Mouse (Mus musculus): ENCODE measurements at regions not wholly inside any gene's neighbourhood (a gene's known extent, or its start where the extent isn't known, plus 50 kb on each side); places are given as distances from the start of the nearest gene placed in this dataset.
"Not testable (repeated sequence)": the region's sequence is repeated elsewhere in the genome, so short reads cannot be mapped to it uniquely, and the experiment has no call there.

DNA sequence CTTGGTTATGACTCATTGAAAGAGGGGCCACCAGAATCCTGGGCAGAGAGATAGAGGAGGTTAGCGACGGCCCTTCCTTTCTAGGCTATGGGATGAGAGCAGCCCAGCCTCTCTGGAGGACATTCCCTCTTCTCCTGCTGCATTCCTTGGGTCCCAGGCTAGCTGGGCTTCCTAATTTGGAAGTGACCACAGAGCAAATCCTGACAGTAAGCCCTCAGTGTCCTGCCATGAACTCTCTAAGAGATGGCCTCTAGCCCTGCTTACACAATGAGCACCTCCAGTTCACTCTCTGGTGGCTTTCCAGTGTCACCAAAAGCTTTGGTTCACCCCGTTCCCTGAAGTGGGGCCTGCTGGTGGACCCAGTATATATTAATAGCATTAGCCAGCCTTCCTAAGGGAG lies 64.1 kb upstream of the Rmdn2 start:
- in situ Hi-C loops (cut with MboI; ENCODE audit: low sequenced_read_pairs in 2 of 2, unreplicated experiment in 2 of 2): no loop called here
- Histone ChIP-seq H3K27ac (ENCODE audit: insufficient read depth, low read depth, low read length, poor library complexity, severe bottlenecking) (no peak overlapping the region), H3K4me3 (ENCODE audit: insufficient read depth in 1 of 2, low read depth in 1 of 2, low read length in 2 of 2, poor library complexity in 1 of 2, severe bottlenecking in 1 of 2) (no peak overlapping the region), H3K9ac (ENCODE audit: insufficient read depth, low read depth, low read length, poor library complexity, severe bottlenecking) (no peak overlapping the region), H3K9me3 (ENCODE audit: control insufficient read depth, insufficient read depth, low read depth, low read length) (no peaks in the 10 kb centered on the region), H3K36me3 (ENCODE audit: control insufficient read depth, insufficient read depth, low read length, poor library complexity, severe bottlenecking) (no peaks in the 10 kb centered on the region), H3K4me1 (ENCODE audit: control insufficient read depth in 2 of 2, insufficient read depth in 2 of 2, low read length in 2 of 2, poor library complexity in 1 of 2) (no peaks in the 10 kb centered on the region)
- no peak for DNase-seq (ENCODE audit: low read depth, low spot score)
- no peak for TF ChIP-seq ZNF384 (IDR thresholded peaks at IDR 0.05; ENCODE audit: low read depth, low read length)
- TF ChIP-seq ZC3H11A (IDR thresholded peaks at IDR 0.05; ENCODE audit: borderline replicate concordance, low read depth, low read length): no peak
- no peak for TF ChIP-seq HCFC1 (IDR thresholded peaks at IDR 0.05; ENCODE audit: borderline replicate concordance, insufficient read depth, low read length)

DNA sequence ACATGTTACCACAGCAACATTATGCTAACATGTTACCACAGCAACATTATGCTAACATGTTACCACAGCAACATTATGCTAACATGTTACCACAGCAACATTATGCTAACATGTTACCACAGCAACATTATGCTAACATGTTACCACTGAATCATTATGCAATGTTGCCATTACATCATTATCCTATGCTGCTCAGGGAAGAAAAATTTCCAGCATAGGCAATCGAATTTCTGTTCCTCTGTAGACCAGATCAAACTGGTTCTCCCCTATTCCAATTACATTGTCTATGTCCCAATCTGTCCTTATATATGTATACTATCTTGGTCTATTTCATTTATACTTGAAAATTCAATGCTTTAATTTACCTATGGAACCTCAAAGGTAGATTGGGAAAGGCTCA lies 61.3 kb upstream of the Rmdn2 start:
- H3K9me3 ChIP-seq (ENCODE audit: control insufficient read depth, insufficient read depth, low read depth, low read length); H3K36me3 ChIP-seq (ENCODE audit: control insufficient read depth, insufficient read depth, low read length, poor library complexity, severe bottlenecking); H3K9ac ChIP-seq (ENCODE audit: insufficient read depth, low read depth, low read length, poor library complexity, severe bottlenecking); H3K27ac ChIP-seq (ENCODE audit: insufficient read depth, low read depth, low read length, poor library complexity, severe bottlenecking); H3K4me1 ChIP-seq (ENCODE audit: control insufficient read depth in 2 of 2, insufficient read depth in 2 of 2, low read length in 2 of 2, poor library complexity in 1 of 2); H3K4me3 ChIP-seq (ENCODE audit: insufficient read depth in 1 of 2, low read depth in 1 of 2, low read length in 2 of 2, poor library complexity in 1 of 2, severe bottlenecking in 1 of 2); in situ Hi-C loops (cut with MboI; ENCODE audit: low sequenced_read_pairs in 2 of 2, unreplicated experiment in 2 of 2); DNase-seq (ENCODE audit: low read depth, low spot score): not testable (repeated sequence)

DNA sequence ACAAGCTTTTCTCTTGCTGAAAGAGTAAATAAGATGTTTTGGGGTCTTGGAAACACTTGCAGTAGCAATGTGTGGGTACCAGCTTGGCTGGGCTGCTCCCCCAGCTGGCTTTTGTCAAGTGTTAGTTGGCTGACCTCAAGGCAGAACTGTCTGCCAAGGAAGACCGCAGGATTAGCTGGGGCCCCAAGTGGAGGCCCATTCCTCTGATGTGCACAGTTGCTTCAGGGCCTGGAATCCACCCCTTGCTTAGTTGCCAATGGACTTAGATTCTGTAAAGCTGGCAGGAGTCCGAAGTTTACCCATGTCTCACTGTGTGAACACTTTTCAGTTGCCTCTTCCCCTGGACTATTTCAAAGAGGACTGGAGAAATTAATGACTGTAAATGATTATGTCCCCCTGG lies 57.8 kb upstream of the Rmdn2 start:
- Histone ChIP-seq H3K9ac (ENCODE audit: insufficient read depth, low read depth, low read length, poor library complexity, severe bottlenecking) (no peak overlapping the region), H3K36me3 (ENCODE audit: control insufficient read depth, insufficient read depth, low read length, poor library complexity, severe bottlenecking) (no peaks in the 10 kb centered on the region), H3K27ac (ENCODE audit: insufficient read depth, low read depth, low read length, poor library complexity, severe bottlenecking) (no peak overlapping the region), H3K4me3 (ENCODE audit: insufficient read depth in 1 of 2, low read depth in 1 of 2, low read length in 2 of 2, poor library complexity in 1 of 2, severe bottlenecking in 1 of 2) (no peak overlapping the region), H3K9me3 (ENCODE audit: control insufficient read depth, insufficient read depth, low read depth, low read length) (no peaks in the 10 kb centered on the region), H3K4me1 (ENCODE audit: control insufficient read depth in 2 of 2, insufficient read depth in 2 of 2, low read length in 2 of 2, poor library complexity in 1 of 2) (no peaks in the 10 kb centered on the region)
- TF ChIP-seq ZNF384 (IDR thresholded peaks at IDR 0.05; ENCODE audit: low read depth, low read length) (no peak), ZC3H11A (IDR thresholded peaks at IDR 0.05; ENCODE audit: borderline replicate concordance, low read depth, low read length) (no peak)
- DNase-seq (ENCODE audit: low read depth, low spot score): no peak
- in situ Hi-C loops (cut with MboI; ENCODE audit: low sequenced_read_pairs in 2 of 2, unreplicated experiment in 2 of 2): no loop called here

DNA sequence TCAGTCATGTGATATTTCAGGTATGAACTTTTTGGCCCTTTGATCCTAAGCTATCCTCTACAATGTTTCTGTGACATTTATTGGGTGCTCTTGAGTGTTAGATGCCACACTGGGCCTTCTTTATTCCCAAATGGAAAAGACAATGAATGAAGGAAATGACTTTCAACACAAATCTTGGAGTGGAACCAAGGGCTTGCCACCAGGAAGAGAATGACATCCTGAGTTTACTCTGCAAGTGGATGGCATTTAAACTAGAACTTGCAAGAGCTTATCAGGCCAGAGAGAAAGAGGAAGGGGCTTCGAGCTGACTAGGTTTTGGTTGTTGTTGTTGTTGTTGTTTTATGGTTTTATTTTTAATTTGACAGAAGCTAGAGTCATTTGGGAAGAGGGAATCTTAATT lies 56.1 kb upstream of the Rmdn2 start:
- no peak for DNase-seq (ENCODE audit: low read depth, low spot score)
- Histone ChIP-seq H3K9ac (ENCODE audit: insufficient read depth, low read depth, low read length, poor library complexity, severe bottlenecking) (no peak overlapping the region), H3K36me3 (ENCODE audit: control insufficient read depth, insufficient read depth, low read length, poor library complexity, severe bottlenecking) (no peaks in the 10 kb centered on the region), H3K4me1 (ENCODE audit: control insufficient read depth in 2 of 2, insufficient read depth in 2 of 2, low read length in 2 of 2, poor library complexity in 1 of 2) (no peaks in the 10 kb centered on the region), H3K4me3 (ENCODE audit: insufficient read depth in 1 of 2, low read depth in 1 of 2, low read length in 2 of 2, poor library complexity in 1 of 2, severe bottlenecking in 1 of 2) (no peak overlapping the region), H3K9me3 (ENCODE audit: control insufficient read depth, insufficient read depth, low read depth, low read length) (no peaks in the 10 kb centered on the region), H3K27ac (ENCODE audit: insufficient read depth, low read depth, low read length, poor library complexity, severe bottlenecking) (no peak overlapping the region)
- in situ Hi-C loops (cut with MboI; ENCODE audit: low sequenced_read_pairs in 2 of 2, unreplicated experiment in 2 of 2): no loop called here
- TF ChIP-seq CHD2 (IDR thresholded peaks at IDR 0.05; ENCODE audit: low read depth, low read length) (no peak), ZNF384 (IDR thresholded peaks at IDR 0.05; ENCODE audit: low read depth, low read length) (no peak), MAFK (IDR thresholded peaks at IDR 0.05; ENCODE audit: insufficient read depth, low read depth, low read length) (no peak), ZC3H11A (IDR thresholded peaks at IDR 0.05; ENCODE audit: borderline replicate concordance, low read depth, low read length) (no peak)

Data from ES-E14 (cell line).